Mouse (Mus musculus) lung, postnatal 0 days (tissue): ENCODE measurements around the gene Cers6.

Experiments
- CTCF ChIP-seq: IDR thresholded peaks from 2 replicates; pipeline ENCODE4 v1.5.1; 2016; ENCODE audit warnings: antibody characterized with exemption, mild to moderate bottlenecking
- EP300 ChIP-seq: IDR thresholded peaks from 2 replicates; pipeline ENCODE4 v1.6.1; 2016; ENCODE audit warnings: antibody characterized with exemption, mild to moderate bottlenecking, control low read depth

DNA sequence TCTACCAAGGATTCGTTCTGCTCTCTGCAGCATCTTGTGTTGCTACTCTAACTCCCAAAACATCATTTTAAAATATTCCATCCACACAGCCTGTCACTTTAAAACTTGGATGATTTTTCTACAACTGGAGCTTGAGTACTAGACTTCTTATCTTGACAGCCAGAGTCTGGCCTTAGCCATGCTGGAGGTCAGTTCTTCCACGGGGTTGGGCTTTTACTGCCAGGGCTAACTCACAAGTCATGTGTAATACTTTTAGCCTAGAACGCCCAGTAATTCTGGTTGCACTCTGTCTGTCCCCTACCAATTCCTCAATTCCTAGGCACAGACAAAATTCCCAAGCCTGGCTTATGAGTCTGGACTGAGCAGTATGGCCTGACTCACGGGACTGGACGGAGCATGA is 88.5 kb downstream of the Cers6 start:
- no peak for TF ChIP-seq EP300
- no peak for TF ChIP-seq CTCF
